ENCODE assay signal across 31 mouse cellular contexts in genomic region chr12:81163566-81163965, GRCm38 (mm10).
"Had no signal": no experiment of that assay in that cellular context is flagged by ENCODE, and none has a peak within 500 bp of the region (broad histone marks: within the 10 kb centered on the region; RNA-seq: fewer than 3 reads in every experiment).

No protein-coding gene starts in this region.

- H3K9me3 ChIP-seq: limb, embryonic 10.5 days; limb, embryonic 12.5 days; limb, embryonic 13.5 days; limb, embryonic 15.5 days; liver, embryonic 12.5 days; liver, embryonic 13.5 days; liver, embryonic 15.5 days; lung, embryonic 15.5 days; megakaryocyte, embryonic 14.5 days; midbrain, embryonic 10.5 days; midbrain, embryonic 12.5 days; midbrain, embryonic 13.5 days; midbrain, embryonic 15.5 days; neural tube, embryonic 12.5 days had no signal

- H3K9ac ChIP-seq: limb, embryonic 12.5 days; limb, embryonic 13.5 days; limb, embryonic 15.5 days; liver, embryonic 12.5 days; liver, embryonic 13.5 days; liver, embryonic 14.5 days; liver, embryonic 15.5 days; liver, postnatal 0 days; lung, embryonic 14.5 days; lung, embryonic 15.5 days; midbrain, embryonic 12.5 days; midbrain, embryonic 13.5 days; midbrain, embryonic 15.5 days; neural tube, embryonic 12.5 days had no signal

- ATAC-seq: liver, embryonic 12.5 days; liver, postnatal 0 days; lung, postnatal 0 days; midbrain, embryonic 13.5 days; midbrain, embryonic 15.5 days; midbrain, embryonic 16.5 days had no signal

- H3K4me2 ChIP-seq: limb, embryonic 12.5 days; limb, embryonic 13.5 days; limb, embryonic 15.5 days; liver, embryonic 11.5 days; liver, embryonic 12.5 days; liver, embryonic 13.5 days; liver, embryonic 15.5 days; lung, embryonic 14.5 days; lung, embryonic 15.5 days; midbrain, embryonic 12.5 days; midbrain, embryonic 13.5 days; midbrain, embryonic 15.5 days; neural tube, embryonic 12.5 days had no signal

- H3K36me3 ChIP-seq: limb, embryonic 12.5 days; limb, embryonic 13.5 days; limb, embryonic 15.5 days; liver, embryonic 12.5 days; liver, embryonic 13.5 days; liver, embryonic 15.5 days; lung, embryonic 15.5 days; midbrain, embryonic 10.5 days; midbrain, embryonic 12.5 days; midbrain, embryonic 13.5 days; midbrain, embryonic 15.5 days; neural tube, embryonic 12.5 days had no signal

- H3K27me3 ChIP-seq: liver, embryonic 12.5 days; liver, embryonic 13.5 days; liver, embryonic 15.5 days; lung, embryonic 15.5 days; midbrain, embryonic 12.5 days; midbrain, embryonic 13.5 days; midbrain, embryonic 15.5 days had no signal

- DNase-seq: left cerebral cortex, postnatal 4 days; liver; liver, embryonic 13.5 days; liver, postnatal 0 days; lung, adult 18-20 months; lung, adult 2 months; lung, embryonic 14.5 days; lung, postnatal 10 days; lung, postnatal 14 days; lung, postnatal 36 days; lung, postnatal 4 days had no signal

- H3K4me1 ChIP-seq: limb, embryonic 15.5 days; liver, embryonic 12.5 days; liver, embryonic 13.5 days; liver, embryonic 15.5 days; lung, embryonic 15.5 days; megakaryocyte, embryonic 14.5 days had no signal

- H3K27ac ChIP-seq: left cerebral cortex, adult 2 months; limb, embryonic 10.5 days; limb, embryonic 12.5 days; limb, embryonic 13.5 days; limb, embryonic 15.5 days; liver, embryonic 12.5 days; liver, embryonic 13.5 days; liver, embryonic 14.5 days; liver, embryonic 15.5 days; lung, embryonic 15.5 days; macrophage; midbrain, embryonic 10.5 days; midbrain, embryonic 12.5 days; midbrain, embryonic 13.5 days; midbrain, embryonic 15.5 days; neural tube, embryonic 12.5 days had no signal

- H3K4me3 ChIP-seq: left cerebral cortex, adult 2 months; limb, embryonic 10.5 days; limb, embryonic 12.5 days; limb, embryonic 13.5 days; limb, embryonic 15.5 days; liver, embryonic 12.5 days; liver, embryonic 13.5 days; liver, embryonic 15.5 days; lung, embryonic 15.5 days; megakaryocyte, embryonic 14.5 days; midbrain, embryonic 10.5 days; midbrain, embryonic 12.5 days; midbrain, embryonic 13.5 days; midbrain, embryonic 15.5 days; myocyte; neural tube, embryonic 12.5 days had no signal
